20 mouse cellular contexts compared by ENCODE assay signal in genomic region chr7:66815526-66815925, GRCm38 (mm10). TPM values are rescaled to one million over a fixed set of nuclear protein-coding genes. Genes with fewer than 3 reads are reported as not detected.
DNase-seq lines count a peak whose midpoint lies in the region; TF ChIP-seq lines count a peak whose summit lies in the region.
"Had no signal": no experiment of that assay in that cellular context is flagged by ENCODE, and none has a peak within 500 bp of the region (broad histone marks: within the 10 kb centered on the region; RNA-seq: fewer than 3 reads in every experiment).

No protein-coding gene starts in this region.

- intact Hi-C loops in left cerebral cortex, postnatal 4 days (cut with DNase I), result no loop called here
- intact Hi-C loops in left cerebral cortex, adult 2 months (cut with DNase I), result no loop called here

- TF ChIP-seq CTCF in left cerebral cortex, adult 2 months (IDR thresholded peaks at IDR 0.05), result no peak

- peak; percentile 12 for DNase-seq in cerebellum, adult 9-10 months
- no peak for DNase-seq in cerebellum, adult 11-12 months
- DNase-seq in gastrocnemius, postnatal 10 days, result peak; percentile 20
- no peak for DNase-seq in gastrocnemius, adult 8-10 months (ENCODE audit: low spot score in 2 of 2)
- DNase-seq in left cerebral cortex, postnatal 4 days, result peak; percentile 28
- DNase-seq in left cerebral cortex, adult 2 months (ENCODE audit: extremely low spot score in 1 of 2, low spot score in 2 of 2), result no peak
- DNase-seq in embryo, embryonic 10 days (ENCODE audit: low spot score), result no peak
- DNase-seq: kidney, postnatal 36 days; layer of hippocampus, postnatal 36 days; lung, adult 18-20 months; retina, postnatal 1 day; right cerebral cortex, postnatal 25 days; spleen, adult 18-20 months had no signal

- H3K27ac ChIP-seq in left cerebral cortex, adult 2 months, result no peak overlapping the region
- H3K27ac ChIP-seq: forebrain, embryonic 10.5 days; hindbrain, embryonic 12.5 days; limb, embryonic 13.5 days; liver, embryonic 12.5 days; midbrain, embryonic 10.5 days; neural tube, embryonic 13.5 days had no signal

- H3K4me3 ChIP-seq in left cerebral cortex, adult 2 months, result no peak overlapping the region
- H3K4me3 ChIP-seq: forebrain, embryonic 10.5 days; hindbrain, embryonic 12.5 days; limb, embryonic 13.5 days; liver, embryonic 12.5 days; midbrain, embryonic 10.5 days; myocyte; neural tube, embryonic 13.5 days had no signal

RNA-seq across cellular contexts. Expression of gene Adamts17, which starts 24.0 kb away (rescaled TPM):
- 10 to 100 TPM in 1 of 2 experiments, 1 to 10 TPM in 1; 9.7 to 16.6 TPM for total RNA-seq in gastrocnemius, postnatal 10 days (2021)
- total RNA-seq in gastrocnemius, adult 8-10 months (2022), result under 1 TPM in 2 of 4 experiments, not detected in 2; 0.38 to 0.49 TPM
- total RNA-seq in left cerebral cortex, postnatal 4 days (2021), result 10 to 100 TPM; 16.1 to 17.3 TPM
- total RNA-seq in left cerebral cortex, adult 2 months (2021), result 10 to 100 TPM; 13.1 to 13.6 TPM

Comparison
In these comparisons a context has a peak if more than half of its experiments do, and no peak if none do; other contexts are left out.
1. DNase-seq: peak in cerebellum, adult 9-10 months (single experiment), gastrocnemius, postnatal 10 days (single experiment) and left cerebral cortex, postnatal 4 days (single experiment); none in cerebellum, adult 11-12 months (single experiment), gastrocnemius, adult 8-10 months (0 of 2), left cerebral cortex, adult 2 months (0 of 2) and embryo, embryonic 10 days (single experiment).
2. RNA of gene Adamts17, which starts 24.0 kb away (total RNA-seq): 16.1 to 17.3 TPM in left cerebral cortex, postnatal 4 days, 9.7 to 16.6 TPM in gastrocnemius, postnatal 10 days and 13.1 to 13.6 TPM in left cerebral cortex, adult 2 months; 0.38 to 0.49 TPM in gastrocnemius, adult 8-10 months; every median in the first group is over 4 times any median in the second.